Mouse (Mus musculus): ENCODE results near the gene Tmem86a.

GRCm38 (mm10) chr7:47022482-47022881 lies 27.9 kb upstream of the Tmem86a start:
- TF ChIP-seq CTCF (IDR thresholded peaks at IDR 0.05; ENCODE audit: borderline replicate concordance, insufficient read depth, low read depth, low read length): no peak
- TF ChIP-seq POLR2A (IDR thresholded peaks at IDR 0.05; ENCODE audit: borderline replicate concordance, insufficient read depth, low read length): no peak
